Mouse (Mus musculus) heart, embryonic 10.5 days (tissue): Measurements from ENCODE around the gene Mrpl58. TPM values are rescaled to one million over a fixed set of nuclear protein-coding genes. Genes with fewer than 3 reads are reported as not detected.

ENCODE experiments used
- DNase-seq: peaks from one replicate; pipeline ENCODE4 v3.0.0-alpha.2; 2017; ENCODE audit warnings: low spot score
- H3K27ac ChIP-seq: fragments of 300-500 bp; sonication (generic); 2 replicates; pipeline ENCODE4 v1.5.1; 2016; ENCODE audit warnings: mild to moderate bottlenecking
- H3K27me3 ChIP-seq: fragments of 300-500 bp; sonication (generic); 2 replicates; pipeline ENCODE4 v1.6.1; 2016; ENCODE audit warnings: mild to moderate bottlenecking; ENCODE audit not compliant: poor library complexity, insufficient read depth, severe bottlenecking
- H3K36me3 ChIP-seq: fragments of 300-500 bp; sonication (generic); 2 replicates; pipeline ENCODE4 v1.6.1; 2016; ENCODE audit warnings: mild to moderate bottlenecking, moderate library complexity
- H3K4me1 ChIP-seq: fragments of 300-500 bp; sonication (generic); 2 replicates; pipeline ENCODE4 v1.6.1; 2016; ENCODE audit warnings: mild to moderate bottlenecking
- H3K4me3 ChIP-seq: fragments of 300-500 bp; sonication (generic); 2 replicates; pipeline ENCODE4 v1.5.1; 2016; ENCODE audit warnings: mild to moderate bottlenecking, moderate library complexity
- H3K9me3 ChIP-seq: fragments of 300-500 bp; sonication (generic); 2 replicates; pipeline ENCODE4 v1.6.1; 2016; ENCODE audit warnings: mild to moderate bottlenecking, moderate library complexity
- WGBS: fragments of 180-500 bp; shearing (Covaris S2); methylation state at CpG from one replicate; pipeline ENCODE4 v1.1.7; 2016; 5-methylcytosine and 5-hydroxymethylcytosine counted together
- polyA plus RNA-seq: library from polyadenylated mRNA; unstranded; fragments of >200 nt; fragmentation: Nextera tagmentation; extraction: Ambion mirVana; gene quantifications from 2 replicates; pipeline ENCODE4 v1.2.1, GENCODE M21; 2016

The Mrpl58 gene
- polyA plus RNA-seq, 1 experiment from 2014 or later = 202 TPM

GRCm38 (mm10) chr11:115421328-115421727 is 17.8 kb downstream of the Mrpl58 start:
- Histone ChIP-seq H3K4me1 (peaks cover 38% of the 10 kb centered on the region), H3K9me3 (no peaks in the 10 kb centered on the region), H3K27me3 (no peaks in the 10 kb centered on the region), H3K4me3 (peak overlapping the region; percentile 97), H3K27ac (no peak overlapping the region), H3K36me3 (peaks cover 52% of the 10 kb centered on the region)
- WGBS = 70% methylated on average over 1 of the region's 1 CpGs
- no peak for DNase-seq

GRCm38 (mm10) chr11:115421972-115422371 is 18.4 kb downstream of the Mrpl58 start:
- WGBS = 89% methylated on average over 16 of the region's 16 CpGs
- no peak overlapping the region for H3K4me3 ChIP-seq
- no peak for DNase-seq
- peaks cover 31% of the 10 kb centered on the region for H3K4me1 ChIP-seq
- H3K27me3 ChIP-seq = no peaks in the 10 kb centered on the region
- H3K36me3 ChIP-seq = peaks cover 53% of the 10 kb centered on the region
- no peak overlapping the region for H3K27ac ChIP-seq
- no peaks in the 10 kb centered on the region for H3K9me3 ChIP-seq

GRCm38 (mm10) chr11:115423091-115423490 is 19.5 kb downstream of the Mrpl58 start:
- Histone ChIP-seq H3K36me3 (peaks cover 49% of the 10 kb centered on the region), H3K4me1 (peaks cover 30% of the 10 kb centered on the region), H3K4me3 (no peak overlapping the region), H3K27ac (no peak overlapping the region), H3K9me3 (no peaks in the 10 kb centered on the region), H3K27me3 (no peaks in the 10 kb centered on the region)
- no peak for DNase-seq
- WGBS = 83% methylated on average over 3 of the region's 3 CpGs

GRCm38 (mm10) chr11:115424666-115425065 is 21.1 kb downstream of the Mrpl58 start:
- no peak for DNase-seq
- Histone ChIP-seq H3K4me1 (peaks cover 25% of the 10 kb centered on the region), H3K27me3 (no peaks in the 10 kb centered on the region), H3K36me3 (peaks cover 62% of the 10 kb centered on the region), H3K27ac (no peak overlapping the region), H3K9me3 (no peaks in the 10 kb centered on the region), H3K4me3 (no peak overlapping the region)
- 86% methylated on average over 7 of the region's 7 CpGs for WGBS

- no peak for DNase-seq
- Histone ChIP-seq H3K27ac (no peak overlapping the region), H3K27me3 (no peaks in the 10 kb centered on the region), H3K36me3 (peaks cover 70% of the 10 kb centered on the region), H3K9me3 (no peaks in the 10 kb centered on the region), H3K4me1 (peaks cover 24% of the 10 kb centered on the region), H3K4me3 (no peak overlapping the region)
- 89% methylated on average over 6 of the region's 6 CpGs for WGBS
Observed at GRCm38 (mm10) chr11:115425671-115426070, 22.1 kb downstream of the Mrpl58 start.

- Histone ChIP-seq H3K27me3 (no peaks in the 10 kb centered on the region), H3K9me3 (no peaks in the 10 kb centered on the region), H3K4me1 (peaks cover 15% of the 10 kb centered on the region), H3K27ac (peak overlapping the region; percentile 67), H3K4me3 (0 out of 2 replicates have a peak overlapping the region, but pooled peaks have one; percentile 9), H3K36me3 (peaks cover 80% of the 10 kb centered on the region)
- 37% methylated on average over 20 of the region's 20 CpGs for WGBS
- DNase-seq = peak; percentile 88
Observed at GRCm38 (mm10) chr11:115427482-115428331, 24.2 kb downstream of the Mrpl58 start.

GRCm38 (mm10) chr11:115429307-115429706 is 25.8 kb downstream of the Mrpl58 start:
- DNase-seq = no peak
- no peaks in the 10 kb centered on the region for H3K27me3 ChIP-seq
- H3K36me3 ChIP-seq = peaks cover 76% of the 10 kb centered on the region
- no peak overlapping the region for H3K4me3 ChIP-seq
- H3K9me3 ChIP-seq = no peaks in the 10 kb centered on the region
- H3K27ac ChIP-seq = no peak overlapping the region
- H3K4me1 ChIP-seq = peaks cover 22% of the 10 kb centered on the region
- WGBS = 85% methylated on average over 7 of the region's 7 CpGs

- WGBS = 96% methylated on average over 6 of the region's 6 CpGs
- Histone ChIP-seq H3K4me3 (no peak overlapping the region), H3K9me3 (no peaks in the 10 kb centered on the region), H3K27ac (no peak overlapping the region), H3K4me1 (peaks cover 26% of the 10 kb centered on the region), H3K36me3 (peaks cover 63% of the 10 kb centered on the region), H3K27me3 (no peaks in the 10 kb centered on the region)
- no peak for DNase-seq
Observed at GRCm38 (mm10) chr11:115430561-115430960, 27.0 kb downstream of the Mrpl58 start.

GRCm38 (mm10) chr11:115432814-115433213 is 29.3 kb downstream of the Mrpl58 start:
- no peak for DNase-seq
- 71% methylated on average over 4 of the region's 4 CpGs for WGBS
- H3K9me3 ChIP-seq = no peaks in the 10 kb centered on the region
- peaks cover 42% of the 10 kb centered on the region for H3K36me3 ChIP-seq
- H3K4me1 ChIP-seq = peaks cover 30% of the 10 kb centered on the region
- H3K27ac ChIP-seq = no peak overlapping the region
- H3K4me3 ChIP-seq = no peak overlapping the region
- no peaks in the 10 kb centered on the region for H3K27me3 ChIP-seq

- H3K27ac ChIP-seq = no peak overlapping the region
- H3K4me1 ChIP-seq = peaks cover 25% of the 10 kb centered on the region
- H3K36me3 ChIP-seq = peaks cover 42% of the 10 kb centered on the region
- no peak overlapping the region for H3K4me3 ChIP-seq
- no peaks in the 10 kb centered on the region for H3K27me3 ChIP-seq
- WGBS = 79% methylated on average over 6 of the region's 6 CpGs
- no peaks in the 10 kb centered on the region for H3K9me3 ChIP-seq
- DNase-seq = no peak
Observed at GRCm38 (mm10) chr11:115433342-115433741, 29.8 kb downstream of the Mrpl58 start.

- Histone ChIP-seq H3K4me1 (peaks cover 22% of the 10 kb centered on the region), H3K36me3 (peaks cover 24% of the 10 kb centered on the region), H3K4me3 (peak overlapping the region; percentile 56), H3K27me3 (peaks cover 2% of the 10 kb centered on the region; the same call in 1 of the 2 replicates), H3K9me3 (no peaks in the 10 kb centered on the region; the same call in 1 of the 2 replicates), H3K27ac (peak overlapping the region; percentile 74)
- DNase-seq = no peak
- WGBS = 4% methylated on average over 31 of the region's 31 CpGs
Observed at GRCm38 (mm10) chr11:115435596-115436337, 32.2 kb downstream of the Mrpl58 start.

GRCm38 (mm10) chr11:115437571-115438122 is 34.1 kb downstream of the Mrpl58 start:
- Histone ChIP-seq H3K4me3 (no peak overlapping the region), H3K27me3 (peaks cover 18% of the 10 kb centered on the region)
- WGBS = 78% methylated on average over 5 of the region's 5 CpGs

GRCm38 (mm10) chr11:115439326-115439725 is 35.8 kb downstream of the Mrpl58 start:
- no peak for DNase-seq
- H3K9me3 ChIP-seq = no peaks in the 10 kb centered on the region; the same call in 1 of the 2 replicates
- peaks cover 20% of the 10 kb centered on the region for H3K4me1 ChIP-seq
- WGBS = 77% methylated on average over 3 of the region's 3 CpGs
- H3K27ac ChIP-seq = no peak overlapping the region
- no peak overlapping the region for H3K4me3 ChIP-seq
- H3K27me3 ChIP-seq = peaks cover 18% of the 10 kb centered on the region
- H3K36me3 ChIP-seq = 0 out of 2 replicates have a peak, but pooled peaks cover 6% of the 10 kb centered on the region

More at GRCm38 (mm10) chr11:115437571-115438122, 34.1 kb downstream of the Mrpl58 start:
- DNase-seq = no peak
- Histone ChIP-seq H3K4me1 (peaks cover 26% of the 10 kb centered on the region), H3K9me3 (no peaks in the 10 kb centered on the region; the same call in 1 of the 2 replicates), H3K36me3 (peaks cover 6% of the 10 kb centered on the region; the same call in 1 of the 2 replicates), H3K27ac (no peak overlapping the region)
